Mouse (Mus musculus) spleen, embryonic (tissue): ENCODE results near the gene Cpn2.

ENCODE experiments used
- CTCF ChIA-PET: fragments of 350-600 bp; sonication (Branson Sonifier 250); formaldehyde crosslinking; loops from one replicate; lab custom pipeline; 2022; lab: Charles Lee

Cpn2 gene

GRCm38 (mm10) chr16:30241623-30242022 is 25.7 kb downstream of the Cpn2 start:
- CTCF ChIA-PET, result no interaction called here

DNA sequence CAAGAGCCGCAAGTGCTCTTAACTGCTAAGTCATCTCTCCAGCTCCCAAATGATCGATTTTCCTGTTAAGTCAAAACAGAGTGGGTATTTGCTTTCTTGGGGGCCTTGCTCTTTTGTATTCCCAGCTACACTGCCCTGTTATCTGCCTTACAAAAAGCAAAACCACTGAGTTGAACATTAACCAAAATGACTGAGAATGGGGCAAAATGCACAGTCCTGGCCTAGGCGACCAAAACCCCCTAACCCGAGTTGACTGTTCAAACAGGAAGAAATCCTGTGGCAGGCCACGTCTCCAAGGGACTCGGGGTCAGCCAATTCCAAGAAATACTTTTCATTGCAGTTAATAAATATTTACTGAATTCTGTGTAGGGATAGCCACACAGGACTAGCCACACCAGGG is 28.5 kb downstream of the Cpn2 start:
- CTCF ChIA-PET, result no interaction called here

- CTCF ChIA-PET, result interaction anchor here (1.5 kb wide), 1 partner anchor 507 kb away, joined by 9 read pairs; no protein-coding TSS in a partner anchor
Measured at GRCm38 (mm10) chr16:30236091-30236699, 31.1 kb downstream of the Cpn2 start.

GRCm38 (mm10) chr16:30235577-30235976 is 31.7 kb downstream of the Cpn2 start:
- CTCF ChIA-PET, result interaction anchor here (0.6 to 1.5 kb wide), 6 partner anchors 25 to 608 kb away, joined by 3 to 9 read pairs (median 4); no protein-coding TSS in a partner anchor

DNA sequence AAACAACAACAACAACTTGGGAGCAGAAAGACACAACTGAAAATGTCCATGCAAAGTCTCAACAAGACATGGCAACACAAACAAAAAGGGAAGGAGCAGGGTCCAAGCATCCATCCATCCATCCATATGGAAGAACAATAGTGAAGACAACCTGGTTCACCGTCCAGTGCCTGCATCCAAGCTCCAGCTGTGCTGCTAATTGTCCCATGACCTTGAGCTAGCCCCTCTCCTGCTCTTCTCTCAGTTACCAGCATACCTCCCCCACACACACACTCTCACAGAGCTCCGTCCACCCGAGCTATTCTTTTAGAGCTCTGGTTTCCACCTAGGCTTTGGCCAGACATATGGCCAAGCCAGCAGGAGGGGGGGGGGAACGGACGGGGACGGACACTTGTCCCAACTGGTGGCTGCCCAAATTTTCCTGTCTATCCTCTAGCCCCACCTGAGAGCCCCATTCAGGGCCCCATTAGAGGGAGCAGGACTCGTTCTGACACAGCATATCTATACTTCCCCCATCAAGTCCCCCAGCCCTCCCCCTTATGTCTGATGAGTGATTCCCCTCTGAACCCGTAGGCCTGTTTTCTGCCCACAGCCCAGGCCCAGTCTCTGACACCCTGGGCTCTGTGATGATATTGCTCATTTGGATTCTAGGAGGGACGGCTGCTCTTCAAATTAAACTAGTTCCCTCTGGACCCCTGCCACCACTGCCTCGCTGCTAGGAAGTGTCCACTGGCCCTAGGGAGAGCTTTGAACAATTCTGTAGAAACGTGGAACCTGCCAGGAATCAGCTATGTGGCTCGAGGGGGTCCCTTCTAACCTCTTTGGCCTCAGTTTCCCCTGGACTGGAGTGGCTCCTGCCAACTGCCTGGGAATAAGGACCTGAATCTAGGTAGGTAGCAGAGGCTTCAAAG is 32.4 kb downstream of the Cpn2 start:
- CTCF ChIA-PET, result interaction anchor here (0.6 to 0.9 kb wide), 8 partner anchors 24 to 607 kb away, joined by 3 to 8 read pairs (median 4); no protein-coding TSS in a partner anchor

- CTCF ChIA-PET, result interaction anchor here (0.6 to 0.9 kb wide), 3 partner anchors 508 to 605 kb away, joined by 3 to 8 read pairs (median 5); no protein-coding TSS in a partner anchor
Measured at GRCm38 (mm10) chr16:30234077-30234476, 33.2 kb downstream of the Cpn2 start.

GRCm38 (mm10) chr16:30231882-30232604 is 35.3 kb downstream of the Cpn2 start:
- CTCF ChIA-PET, result no interaction called here

GRCm38 (mm10) chr16:30227352-30227751 is 39.9 kb downstream of the Cpn2 start:
- CTCF ChIA-PET, result interaction anchor here (0.5 kb wide), 1 partner anchor 81 kb away, joined by 8 read pairs; no protein-coding TSS in a partner anchor

DNA sequence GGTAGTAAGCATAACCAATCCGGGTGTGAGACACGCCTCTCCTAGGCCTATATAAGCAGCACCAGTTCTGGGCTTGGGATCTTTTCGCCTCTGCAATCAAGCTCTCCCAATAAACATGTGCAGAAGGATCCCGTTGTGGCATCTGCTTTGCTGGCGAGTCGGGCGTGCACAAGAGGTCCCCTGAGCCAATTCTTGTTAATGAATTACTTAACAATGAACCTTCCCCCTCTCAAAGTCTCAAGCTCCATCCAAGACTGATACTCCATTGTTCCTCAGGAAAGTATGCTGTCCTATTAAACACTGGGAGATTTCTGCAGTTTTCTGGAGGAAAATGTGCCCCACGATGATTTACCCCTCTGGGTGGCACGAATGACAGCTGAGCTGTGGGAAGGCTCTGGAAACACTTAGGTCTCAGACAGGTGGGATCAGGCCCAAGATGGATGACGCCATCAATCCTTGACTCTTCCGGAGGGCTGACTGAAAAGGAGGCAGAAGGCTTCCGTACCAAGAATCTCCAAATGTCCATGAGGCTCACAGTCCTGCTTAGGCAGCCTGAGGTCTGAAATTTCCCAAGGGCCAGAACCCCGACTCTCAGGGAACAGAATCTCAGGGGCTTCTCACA is 46.0 kb downstream of the Cpn2 start:
- CTCF ChIA-PET, result no interaction called here

DNA sequence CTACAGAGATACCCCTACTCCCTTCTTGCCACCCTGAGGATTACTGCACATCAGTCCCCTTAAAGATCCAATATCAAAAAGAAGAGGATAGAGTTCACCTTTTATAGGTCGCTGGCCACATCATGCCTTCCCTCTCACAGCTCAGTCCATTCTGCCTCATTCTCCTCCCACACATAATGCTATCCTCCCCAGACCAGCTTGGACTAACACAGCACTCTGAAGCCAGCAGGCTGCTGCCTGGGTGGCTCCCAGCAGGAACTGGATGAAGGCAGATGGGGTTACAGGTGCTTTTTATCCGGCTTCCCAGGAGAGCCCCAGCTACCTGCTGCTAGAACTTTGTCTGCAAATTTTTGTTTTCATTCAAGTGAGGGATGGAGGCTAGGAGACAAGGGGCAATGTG is 51.5 kb downstream of the Cpn2 start:
- CTCF ChIA-PET, result no interaction called here

DNA sequence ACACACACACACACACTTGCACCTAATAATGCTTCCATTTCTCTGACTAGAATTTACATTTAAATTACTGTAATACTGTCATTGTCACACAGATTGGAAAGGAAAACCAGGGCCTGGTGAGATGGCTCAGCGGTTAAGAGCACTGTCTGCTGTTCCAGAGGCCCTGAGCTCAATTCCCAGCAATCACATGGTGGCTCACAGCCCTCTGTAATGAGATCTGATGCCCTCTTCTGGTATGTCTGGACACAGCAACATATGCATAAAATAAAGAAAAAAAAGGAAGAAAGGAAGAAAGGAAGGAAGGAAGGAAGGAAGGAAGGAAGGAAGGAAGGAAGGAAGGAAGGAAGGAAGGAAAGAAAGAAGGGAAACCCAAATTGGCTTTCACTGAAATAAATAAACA is 53.7 kb downstream of the Cpn2 start:
- CTCF ChIA-PET, result interaction anchor here (0.7 kb wide), 2 partner anchors 472 to 486 kb away, joined by 6 to 11 read pairs; no protein-coding TSS in a partner anchor

DNA sequence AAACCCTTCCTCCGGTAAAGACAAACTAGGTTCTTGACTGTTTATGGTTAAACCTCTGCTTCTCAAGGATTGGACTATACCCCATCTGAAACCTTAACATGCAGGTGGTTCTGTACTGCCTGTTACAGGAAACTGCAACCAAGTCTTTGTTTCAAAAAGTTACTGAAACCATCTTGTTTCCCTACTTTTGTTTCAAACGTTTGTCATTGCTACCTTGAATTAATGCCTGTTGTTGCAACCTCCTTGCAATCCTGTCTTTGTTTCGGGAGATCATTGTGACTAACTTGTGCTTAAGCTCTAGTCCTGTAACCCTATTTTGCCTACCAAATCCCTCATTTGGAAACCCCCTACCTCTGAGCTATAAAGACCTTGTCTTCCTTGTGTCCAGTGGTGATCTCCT is 55.3 kb downstream of the Cpn2 start:
- CTCF ChIA-PET, result no interaction called here

- CTCF ChIA-PET, result no interaction called here
Measured at GRCm38 (mm10) chr16:30209264-30209663, 58.0 kb downstream of the Cpn2 start.

- CTCF ChIA-PET, result interaction anchor here (0.6 to 0.7 kb wide), 2 partner anchors 471 to 550 kb away, joined by 6 to 10 read pairs; no protein-coding TSS in a partner anchor
Measured at GRCm38 (mm10) chr16:30207991-30208390, 59.3 kb downstream of the Cpn2 start.

DNA sequence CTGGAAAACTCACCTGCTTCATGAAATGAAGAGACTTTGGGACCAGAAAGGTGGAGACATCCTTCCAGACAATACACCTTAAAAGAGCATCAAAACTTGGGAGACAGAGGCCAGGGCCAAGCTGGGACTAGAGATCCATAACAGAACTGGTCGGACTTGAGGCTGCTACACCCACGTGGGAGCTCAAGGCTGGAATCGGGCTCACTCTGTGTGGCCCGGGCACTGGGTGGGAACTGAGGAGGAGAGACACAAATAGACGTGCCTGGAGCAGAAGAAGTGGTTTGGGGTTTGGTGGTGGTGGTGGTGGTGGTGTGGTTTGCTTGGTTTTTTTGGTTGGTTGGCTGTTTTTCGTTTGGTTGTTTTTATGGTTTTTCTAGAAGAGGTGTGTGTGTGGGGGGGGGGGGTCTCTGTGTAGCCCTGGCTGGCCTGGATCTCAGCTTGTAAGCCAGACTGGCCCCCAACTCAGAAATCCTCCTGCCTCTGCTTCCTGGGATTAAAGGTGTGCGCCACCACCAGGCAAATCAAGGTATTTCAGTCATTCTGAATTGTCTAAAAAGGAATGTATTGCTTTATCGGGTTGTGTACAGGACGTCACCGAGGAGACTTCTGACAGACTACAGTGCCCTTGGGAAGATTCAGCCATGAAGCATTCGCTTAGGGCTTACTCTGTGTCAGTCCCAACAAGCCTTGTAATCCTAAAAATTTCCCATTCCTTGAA is 60.0 kb downstream of the Cpn2 start:
- CTCF ChIA-PET, result interaction anchor here (0.6 kb wide), 2 partner anchors 169 to 470 kb away, joined by 4 to 6 read pairs; no protein-coding TSS in a partner anchor
